In the genomic region with DNA sequence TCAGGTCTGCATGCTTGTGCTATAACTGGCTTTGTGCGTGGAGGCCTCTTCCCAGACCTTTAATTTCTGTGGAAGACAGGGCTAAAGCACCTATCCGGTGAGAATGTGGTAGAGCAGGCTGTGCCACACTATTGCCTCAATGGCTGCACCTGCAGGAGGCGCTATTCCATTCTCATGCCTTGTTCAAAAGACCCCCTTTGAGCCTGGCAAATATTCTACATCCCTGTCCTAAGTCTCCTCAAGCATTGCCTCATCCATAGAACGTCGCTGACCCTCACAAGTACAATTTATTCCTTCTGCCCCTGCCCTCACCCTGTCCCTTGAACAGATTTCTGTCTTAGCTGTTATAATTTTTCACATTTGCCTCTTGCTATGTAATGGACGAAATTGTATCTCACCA, we compare ENCODE assay signal across 20 mouse cellular contexts. TPM values are rescaled to one million over a fixed set of nuclear protein-coding genes. Genes with fewer than 3 reads are reported as not detected.
A peak's percentile ranks its signal among the peaks of the same experiment; 100 is the strongest.
DNase-seq lines count a peak whose midpoint lies in the region; ATAC-seq and TF ChIP-seq lines count a peak whose summit lies in the region.
"Had no signal": no experiment of that assay in that cellular context is flagged by ENCODE, and none has a peak within 500 bp of the region (broad histone marks: within the 10 kb centered on the region; RNA-seq: fewer than 3 reads in every experiment).

No protein-coding gene starts in this region.

- no peak for DNase-seq in gastrocnemius, adult 2 months
- DNase-seq in gastrocnemius, adult 18-20 months (ENCODE audit: low spot score): no peak
- no peak for DNase-seq in kidney, postnatal 0 days (ENCODE audit: low spot score)
- no peak for DNase-seq in kidney, adult 9 months
- DNase-seq in R1 (ENCODE audit: low read depth, low spot score) (peak; percentile 33), MN1 (ENCODE audit: low spot score) (no peak)
- DNase-seq: cerebellum, adult 8-10 months; heart, postnatal 4 days; kidney, adult 2 months; liver, embryonic 13.5 days had no signal

- no peak overlapping the region for H3K9ac ChIP-seq in kidney, postnatal 0 days (ENCODE audit: low read depth, low read length)
- H3K9ac ChIP-seq: embryonic facial prominence, embryonic 12.5 days; heart, embryonic 13.5 days; limb, embryonic 13.5 days; liver, embryonic 13.5 days; lung, embryonic 15.5 days; midbrain, embryonic 12.5 days; neural tube, embryonic 12.5 days had no signal

- intact Hi-C loops in gastrocnemius, adult 2 months (cut with DNase I): no loop called here

- no peaks in the 10 kb centered on the region for H3K36me3 ChIP-seq in kidney, postnatal 0 days (ENCODE audit: insufficient read depth, low read length)
- H3K36me3 ChIP-seq in E14TG2a.4 (ENCODE audit: insufficient read depth, low read length): no peaks in the 10 kb centered on the region
- H3K36me3 ChIP-seq: embryonic facial prominence, embryonic 12.5 days; heart, embryonic 13.5 days; limb, embryonic 13.5 days; liver, embryonic 13.5 days; lung, embryonic 15.5 days; midbrain, embryonic 12.5 days; neural tube, embryonic 12.5 days had no signal

- H3K27me3 ChIP-seq in kidney, postnatal 0 days (ENCODE audit: insufficient read depth, low read length): no peaks in the 10 kb centered on the region
- H3K27me3 ChIP-seq in E14TG2a.4 (ENCODE audit: insufficient read depth, low read length): no peaks in the 10 kb centered on the region
- H3K27me3 ChIP-seq: embryonic facial prominence, embryonic 12.5 days; heart, embryonic 13.5 days; midbrain, embryonic 12.5 days; neural tube, embryonic 12.5 days had no signal

- no peak overlapping the region for H3K4me2 ChIP-seq in kidney, postnatal 0 days (ENCODE audit: low read length)
- H3K4me2 ChIP-seq: embryonic facial prominence, embryonic 12.5 days; heart, embryonic 13.5 days; limb, embryonic 13.5 days; liver, embryonic 13.5 days; lung, embryonic 15.5 days; midbrain, embryonic 12.5 days; neural tube, embryonic 12.5 days had no signal

- TF ChIP-seq CTCF in gastrocnemius, adult 2 months (IDR thresholded peaks at IDR 0.05): peak; percentile 22; the same call in 1 of the 2 replicates
- 0 out of 2 replicates have a peak, but pooled peaks have one; percentile 6 for TF ChIP-seq CTCF in kidney, postnatal 0 days (IDR thresholded peaks at IDR 0.05; ENCODE audit: low read depth)
- peak; percentile 64 for TF ChIP-seq CTCF in E14TG2a.4 (conservative IDR thresholded peaks at IDR 0.05; ENCODE audit: low read length)

- H3K4me1 ChIP-seq in kidney, postnatal 0 days (replicated peaks; ENCODE audit: insufficient read depth, low read length): no peaks in the 10 kb centered on the region
- H3K4me1 ChIP-seq in E14TG2a.4 (replicated peaks; ENCODE audit: low read depth, low read length): no peaks in the 10 kb centered on the region
- H3K4me1 ChIP-seq: midbrain, embryonic 12.5 days; neural tube, embryonic 12.5 days had no signal

- no peak overlapping the region for H3K27ac ChIP-seq in gastrocnemius, adult 2 months
- H3K27ac ChIP-seq in kidney, postnatal 0 days: no peak overlapping the region
- H3K27ac ChIP-seq: embryonic facial prominence, embryonic 12.5 days; heart, embryonic 13.5 days; limb, embryonic 13.5 days; liver, embryonic 13.5 days; lung, embryonic 15.5 days; midbrain, embryonic 12.5 days; neural tube, embryonic 12.5 days had no signal

- no peak overlapping the region for H3K4me3 ChIP-seq in gastrocnemius, adult 2 months
- no peak overlapping the region for H3K4me3 ChIP-seq in kidney, postnatal 0 days (replicated peaks; ENCODE audit: low read depth, low read length)
- no peak overlapping the region for H3K4me3 ChIP-seq in E14TG2a.4 (replicated peaks; ENCODE audit: low read length)
- H3K4me3 ChIP-seq: embryonic facial prominence, embryonic 12.5 days; erythroblast, embryonic 14.5 days; heart, embryonic 13.5 days; limb, embryonic 13.5 days; liver, embryonic 13.5 days; lung, embryonic 15.5 days; midbrain, embryonic 12.5 days; neural tube, embryonic 12.5 days had no signal

- ATAC-seq in kidney, postnatal 0 days (replicated peaks; ENCODE audit: low FRiP score, low read depth): no peak
- ATAC-seq: forebrain, embryonic 14.5 days; hindbrain, embryonic 16.5 days had no signal

- WGBS in kidney, postnatal 0 days: 81% methylated on average over 6 of the region's 6 CpGs

- no peaks in the 10 kb centered on the region for H3K9me3 ChIP-seq in kidney, postnatal 0 days (replicated peaks; ENCODE audit: low read length)
- no peaks in the 10 kb centered on the region for H3K9me3 ChIP-seq in E14TG2a.4 (ENCODE audit: low read length)
- H3K9me3 ChIP-seq: embryonic facial prominence, embryonic 12.5 days; heart, embryonic 13.5 days; limb, embryonic 13.5 days; liver, embryonic 13.5 days; lung, embryonic 15.5 days; midbrain, embryonic 12.5 days; neural tube, embryonic 12.5 days had no signal

RNA-seq across cellular contexts. Expression of a gene that starts 41.4 kb away (rescaled TPM):
- 10 to 100 TPM in 1 of 2 experiments, 1 to 10 TPM in 1; 9.7 to 10.5 TPM for total RNA-seq in gastrocnemius, adult 2 months (2021)
- 1 to 10 TPM; 7.0 to 7.8 TPM for total RNA-seq in gastrocnemius, adult 18-20 months (2021)
- 7.2 and 8.8 TPM in 2 replicates for polyA plus RNA-seq in kidney, postnatal 0 days (2015; fragmentation: Nextera tagmentation; extraction: Ambion mirVana)

Comparison
In these comparisons a context has a peak if more than half of its experiments do, and no peak if none do; other contexts are left out.
1. CTCF ChIP-seq: peak in every context shown above with its lines; median percentile 64 in E14TG2a.4; 22 in gastrocnemius, adult 2 months; 6 in kidney, postnatal 0 days.